Comparison of ENCODE assay signal across 9 mouse cellular contexts in genomic region chr6:21867310-21867709, GRCm38 (mm10).
"Had no signal": no experiment of that assay in that cellular context is flagged by ENCODE, and none has a peak within 500 bp of the region (broad histone marks: within the 10 kb centered on the region; RNA-seq: fewer than 3 reads in every experiment).

No protein-coding gene starts in this region.

- H3K9ac ChIP-seq: limb, embryonic 13.5 days; liver, embryonic 14.5 days had no signal

- H3K27me3 ChIP-seq: limb, embryonic 13.5 days had no signal

- H3K4me3 ChIP-seq: layer of hippocampus, adult 2 months; limb, embryonic 13.5 days had no signal

- H3K27ac ChIP-seq: layer of hippocampus, adult 2 months; limb, embryonic 13.5 days; liver, embryonic 14.5 days had no signal

- H3K4me2 ChIP-seq: limb, embryonic 13.5 days had no signal

- H3K4me1 ChIP-seq: limb, embryonic 13.5 days had no signal

- H3K9me3 ChIP-seq: limb, embryonic 13.5 days had no signal

- DNase-seq: kidney, postnatal 10 days; kidney, postnatal 4 days; lung, adult 18-20 months; right cerebral cortex, postnatal 25 days; thymus, postnatal 4 days had no signal

- H3K36me3 ChIP-seq: limb, embryonic 13.5 days had no signal

- ATAC-seq: midbrain, embryonic 16.5 days had no signal
